Mouse (Mus musculus) heart, adult 2 months (tissue): Measurements from ENCODE around the gene Olfr839-ps1. TPM values are rescaled to one million over a fixed set of nuclear protein-coding genes. Genes with fewer than 3 reads are reported as not detected.

Source experiments
- DNase-seq, 2 experiments: peaks; one replicate each; pipeline ENCODE4 v3.0.0; 2021
- H3K27ac ChIP-seq: fragments of 200-600 bp; 2 replicates; pipeline ENCODE4 v1.8.1; 2022
- H3K27me3 ChIP-seq: fragments of 200-500 bp; 2 replicates; pipeline ENCODE4 v1.6.1; 2012; ENCODE audit warnings: mild to moderate bottlenecking, low read length, inconsistent platforms, mixed read lengths; ENCODE audit not compliant: control insufficient read depth, insufficient read depth
- H3K36me3 ChIP-seq: fragments of 200-500 bp; 2 replicates; pipeline ENCODE4 v1.6.1; 2012; ENCODE audit warnings: low read length, inconsistent platforms; ENCODE audit not compliant: control insufficient read depth, insufficient read depth
- H3K4me1 ChIP-seq: fragments of 200-500 bp; 2 replicates; pipeline ENCODE4 v1.6.1; 2011; ENCODE audit warnings: low read length; ENCODE audit not compliant: control insufficient read depth, insufficient read depth
- H3K4me3 ChIP-seq: fragments of 200-600 bp; 2 replicates; pipeline ENCODE4 v1.8.1; 2022
- H3K79me2 ChIP-seq: fragments of 200-500 bp; replicated peaks from 2 replicates; pipeline ENCODE4 v1.6.1; 2012; ENCODE audit warnings: mild to moderate bottlenecking, inconsistent platforms, low read length, moderate library complexity, mixed read lengths; ENCODE audit not compliant: control insufficient read depth, insufficient read depth
- H3K9ac ChIP-seq: fragments of 200-500 bp; 2 replicates; pipeline ENCODE4 v1.6.1; 2012; ENCODE audit warnings: low read depth, mild to moderate bottlenecking, control low read depth, inconsistent platforms, low read length, mixed read lengths
- CTCF ChIP-seq: fragments of 200-600 bp; IDR thresholded peaks from 2 replicates; pipeline ENCODE4 v1.8.1; 2022; ENCODE audit warnings: antibody characterized with exemption, mild to moderate bottlenecking, moderate library complexity
- EP300 ChIP-seq: fragments of 200-500 bp; IDR thresholded peaks from 2 replicates; pipeline ENCODE4 v1.6.1; 2011; ENCODE audit warnings: low read depth, low read length, control low read depth; ENCODE audit not compliant: insufficient read depth
- POLR2A ChIP-seq: fragments of 200-500 bp; IDR thresholded peaks from 2 replicates; pipeline ENCODE4 v1.6.1; 2011; ENCODE audit warnings: mild to moderate bottlenecking, low read depth, low read length, control low read depth; ENCODE audit not compliant: insufficient read depth
- WGBS: fragments of 180-500 bp; shearing (Covaris S2); methylation state at CpG from one replicate; pipeline ENCODE4 v1.1.7; 2018; 5-methylcytosine and 5-hydroxymethylcytosine counted together
- intact Hi-C: fragments of 180-260 bp; cut with DNase I; formaldehyde crosslinking; loops from one replicate; pipeline ENCODE4 v1.15.1; 2025
- long read RNA-seq: library from polyadenylated mRNA; stranded (forward); transcript quantifications from one replicate; pipeline ENCODE4 v2.0.0, GENCODE M21; 2021
- polyA plus RNA-seq: library from polyadenylated mRNA; depleted of rRNA; stranded (reverse); fragments of >200 nt; gene quantifications from 2 replicates; pipeline ENCODE4 v1.2.3, GENCODE M21; 2012; rRNA removed
- total RNA-seq, 2 experiments: library from RNA; stranded (reverse); gene quantifications; 2 replicates each; pipeline ENCODE4 v1.2.3; 2021

Gene Olfr839-ps1
- not detected for total RNA-seq
- not detected in 2 replicates for polyA plus RNA-seq
- long read RNA-seq, result 0 reads

- intact Hi-C loops, result no loop called here
- H3K9ac ChIP-seq, result no peak within 1 kb of the TSS
- no peak within 1 kb of the TSS for H3K27ac ChIP-seq
- no peaks in the 10 kb centered on the region for H3K79me2 ChIP-seq
- no peak within 1 kb of the TSS for H3K4me3 ChIP-seq
- 67% methylated on average over 1 of the region's 1 CpGs for WGBS
- H3K27me3 ChIP-seq, result no peaks in the 10 kb centered on the region
- no peaks in the 10 kb centered on the region for H3K36me3 ChIP-seq
- DNase-seq, result no peak
- TF ChIP-seq EP300 (no peak), CTCF (no peak), POLR2A (no peak)
- H3K4me1 ChIP-seq, result no peaks in the 10 kb centered on the region
Measured at GRCm38 (mm10) chr9:19177212-19177611, at the start of gene Olfr839-ps1. Gene Olfr839-ps1 (minus strand): TSS chr9:19177312.

- H3K79me2 ChIP-seq, result no peaks in the 10 kb centered on the region
- 62% methylated on average over 1 of the region's 1 CpGs for WGBS
- H3K4me1 ChIP-seq, result no peaks in the 10 kb centered on the region
- H3K9ac ChIP-seq, result no peak within 1 kb of the TSS
- intact Hi-C loops, result no loop called here
- no peak for DNase-seq
- no peaks in the 10 kb centered on the region for H3K27me3 ChIP-seq
- no peak within 1 kb of the TSS for H3K27ac ChIP-seq
- H3K36me3 ChIP-seq, result no peaks in the 10 kb centered on the region
- H3K4me3 ChIP-seq, result no peak within 1 kb of the TSS
- TF ChIP-seq POLR2A, result no peak
- no peak for TF ChIP-seq EP300
- no peak for TF ChIP-seq CTCF
Measured at GRCm38 (mm10) chr9:19136017-19136416, 41.1 kb downstream of the Olfr839-ps1 start, which contains the start of gene Olfr837. Gene Olfr837 (plus strand): TSS chr9:19136317.

GRCm38 (mm10) chr9:19120082-19120481, 57.0 kb downstream of the Olfr839-ps1 start, which contains the start of gene Olfr836:
Gene Olfr836 (plus strand): TSS chr9:19120382.
- TF ChIP-seq CTCF (no peak), EP300 (no peak), POLR2A (no peak)
- H3K9ac ChIP-seq, result no peak within 1 kb of the TSS
- no peaks in the 10 kb centered on the region for H3K27me3 ChIP-seq
- no peaks in the 10 kb centered on the region for H3K79me2 ChIP-seq
- H3K36me3 ChIP-seq, result no peaks in the 10 kb centered on the region
- intact Hi-C loops, result no loop called here
- DNase-seq, result no peak
- no peak within 1 kb of the TSS for H3K4me3 ChIP-seq
- H3K4me1 ChIP-seq, result no peaks in the 10 kb centered on the region
- no peak within 1 kb of the TSS for H3K27ac ChIP-seq

Other genes with a start within 250 kb of the Olfr839-ps1 start
- not detected for gene Olfr832, start 240.2 kb downstream of the Olfr839-ps1 start, total RNA-seq
- gene Olfr832, start 240.2 kb downstream of the Olfr839-ps1 start, polyA plus RNA-seq, result not detected in 2 replicates
- not detected for gene Olfr834, start 189.3 kb downstream of the Olfr839-ps1 start, total RNA-seq
- not detected in 2 replicates for gene Olfr834, start 189.3 kb downstream of the Olfr839-ps1 start, polyA plus RNA-seq
- not detected for gene Olfr835, start 144.6 kb downstream of the Olfr839-ps1 start, total RNA-seq
- not detected in 2 replicates for gene Olfr835, start 144.6 kb downstream of the Olfr839-ps1 start, polyA plus RNA-seq
- gene Olfr836, start 56.9 kb downstream of the Olfr839-ps1 start, total RNA-seq, result not detected
- not detected in 2 replicates for gene Olfr836, start 56.9 kb downstream of the Olfr839-ps1 start, polyA plus RNA-seq
- gene Olfr837, start 41.0 kb downstream of the Olfr839-ps1 start, total RNA-seq, result not detected
- gene Olfr837, start 41.0 kb downstream of the Olfr839-ps1 start, polyA plus RNA-seq, result not detected in 2 replicates
- gene Olfr843, start 74.7 kb upstream of the Olfr839-ps1 start, total RNA-seq, result not detected
- gene Olfr843, start 74.7 kb upstream of the Olfr839-ps1 start, polyA plus RNA-seq, result not detected in 2 replicates
- gene Olfr844, start 139.0 kb upstream of the Olfr839-ps1 start, total RNA-seq, result not detected
- not detected in 2 replicates for gene Olfr844, start 139.0 kb upstream of the Olfr839-ps1 start, polyA plus RNA-seq
- gene Olfr845, start 159.1 kb upstream of the Olfr839-ps1 start, total RNA-seq, result not detected
- not detected in 2 replicates for gene Olfr845, start 159.1 kb upstream of the Olfr839-ps1 start, polyA plus RNA-seq
- not detected for gene Olfr846, start 186.7 kb upstream of the Olfr839-ps1 start, total RNA-seq
- gene Olfr846, start 186.7 kb upstream of the Olfr839-ps1 start, polyA plus RNA-seq, result not detected in 2 replicates
- gene Olfr847, start 201.4 kb upstream of the Olfr839-ps1 start, total RNA-seq, result not detected
- gene Olfr847, start 201.4 kb upstream of the Olfr839-ps1 start, polyA plus RNA-seq, result not detected in 2 replicates